Mouse (Mus musculus) brown adipose tissue, adult 24 weeks (tissue): ENCODE measurements around the gene Nek7. TPM values are rescaled to one million over a fixed set of nuclear protein-coding genes. Genes with fewer than 3 reads are reported as not detected.

Source experiments
- H3K27ac ChIP-seq: fragments of 200-500 bp; replicated peaks from 2 replicates; pipeline ENCODE4 v1.5.1; 2012; ENCODE audit warnings: low read depth, mild to moderate bottlenecking, low read length
- H3K4me1 ChIP-seq: fragments of 200-500 bp; 2 replicates; pipeline ENCODE4 v1.6.1; 2012; ENCODE audit warnings: low read length, mixed read lengths; ENCODE audit not compliant: control insufficient read depth, insufficient read depth, insufficient read length
- H3K4me3 ChIP-seq: fragments of 200-500 bp; 2 replicates; pipeline ENCODE4 v1.5.1; 2012; ENCODE audit warnings: low read depth, mild to moderate bottlenecking, low read length, moderate library complexity; ENCODE audit not compliant: insufficient read depth
- polyA plus RNA-seq: library from polyadenylated mRNA; stranded (reverse); fragments of >200 nt; gene quantifications from 2 replicates; pipeline ENCODE4 v1.2.4, GENCODE M21; 2012; ENCODE audit not compliant: missing spikeins, insufficient read depth, insufficient read length

Gene Nek7
- polyA plus RNA-seq, 1 experiment = 49.9 TPM

- H3K4me1 ChIP-seq = no peaks in the 10 kb centered on the region
- H3K27ac ChIP-seq = no peak overlapping the region
- no peak overlapping the region for H3K4me3 ChIP-seq
Observed at GRCm38 (mm10) chr1:138530604-138531003, 89.3 kb downstream of the Nek7 start.

GRCm38 (mm10) chr1:138523962-138524361, 96.0 kb downstream of the Nek7 start:
- H3K4me1 ChIP-seq = no peaks in the 10 kb centered on the region; the same call in 1 of the 2 replicates
- H3K4me3 ChIP-seq = no peak overlapping the region
- no peak overlapping the region for H3K27ac ChIP-seq

GRCm38 (mm10) chr1:138518235-138518634, 101.7 kb downstream of the Nek7 start:
- Histone ChIP-seq H3K4me3 (no peak overlapping the region), H3K27ac (no peak overlapping the region), H3K4me1 (peaks cover 2% of the 10 kb centered on the region; the same call in 1 of the 2 replicates)

GRCm38 (mm10) chr1:138517360-138518099, 102.4 kb downstream of the Nek7 start:
- H3K27ac ChIP-seq = no peak overlapping the region
- no peak overlapping the region for H3K4me3 ChIP-seq
- peaks cover 2% of the 10 kb centered on the region; the same call in 1 of the 2 replicates for H3K4me1 ChIP-seq

- Histone ChIP-seq H3K27ac (no peak overlapping the region), H3K4me3 (no peak overlapping the region), H3K4me1 (peaks cover 5% of the 10 kb centered on the region)
Observed at GRCm38 (mm10) chr1:138516946-138517345, 103.0 kb downstream of the Nek7 start.

GRCm38 (mm10) chr1:138515362-138515761, 104.6 kb downstream of the Nek7 start:
- H3K4me3 ChIP-seq = no peak overlapping the region
- peaks cover 11% of the 10 kb centered on the region for H3K4me1 ChIP-seq
- no peak overlapping the region for H3K27ac ChIP-seq

- H3K4me3 ChIP-seq = no peak overlapping the region
- H3K4me1 ChIP-seq = peaks cover 12% of the 10 kb centered on the region
- H3K27ac ChIP-seq = no peak overlapping the region
Observed at GRCm38 (mm10) chr1:138513982-138514381, 106.0 kb downstream of the Nek7 start.

- H3K4me1 ChIP-seq = peaks cover 24% of the 10 kb centered on the region
- H3K27ac ChIP-seq = 0 out of 2 replicates have a peak overlapping the region, but pooled peaks have one; percentile 45
- H3K4me3 ChIP-seq = no peak overlapping the region
Observed at GRCm38 (mm10) chr1:138510566-138510965, 109.4 kb downstream of the Nek7 start.

- H3K4me3 ChIP-seq = no peak overlapping the region
- H3K27ac ChIP-seq = 0 out of 2 replicates have a peak overlapping the region, but pooled peaks have one; percentile 51
- H3K4me1 ChIP-seq = peaks cover 24% of the 10 kb centered on the region
Observed at GRCm38 (mm10) chr1:138507446-138508043, 112.4 kb downstream of the Nek7 start.

GRCm38 (mm10) chr1:138507014-138507413, 112.9 kb downstream of the Nek7 start:
- peaks cover 22% of the 10 kb centered on the region for H3K4me1 ChIP-seq
- peak overlapping the region; percentile 51 for H3K27ac ChIP-seq
- no peak overlapping the region for H3K4me3 ChIP-seq

GRCm38 (mm10) chr1:138504228-138504627, 115.7 kb downstream of the Nek7 start:
- H3K4me1 ChIP-seq = peaks cover 17% of the 10 kb centered on the region
- H3K27ac ChIP-seq = no peak overlapping the region
- H3K4me3 ChIP-seq = no peak overlapping the region

GRCm38 (mm10) chr1:138500691-138501090, 119.2 kb downstream of the Nek7 start:
- H3K4me3 ChIP-seq = no peak overlapping the region
- H3K4me1 ChIP-seq = peaks cover 2% of the 10 kb centered on the region
- H3K27ac ChIP-seq = no peak overlapping the region

GRCm38 (mm10) chr1:138500155-138500554, 119.8 kb downstream of the Nek7 start:
- no peak overlapping the region for H3K27ac ChIP-seq
- H3K4me3 ChIP-seq = no peak overlapping the region
- peaks cover 2% of the 10 kb centered on the region for H3K4me1 ChIP-seq

- no peak overlapping the region for H3K4me3 ChIP-seq
- H3K27ac ChIP-seq = no peak overlapping the region
Observed at GRCm38 (mm10) chr1:138499461-138499860, 120.5 kb downstream of the Nek7 start.

GRCm38 (mm10) chr1:138491382-138492097, 128.4 kb downstream of the Nek7 start:
- Histone ChIP-seq H3K27ac (no peak overlapping the region), H3K4me3 (no peak overlapping the region), H3K4me1 (no peaks in the 10 kb centered on the region)

More at GRCm38 (mm10) chr1:138499461-138499860, 120.5 kb downstream of the Nek7 start:
- H3K4me1 ChIP-seq = peaks cover 2% of the 10 kb centered on the region; the same call in 1 of the 2 replicates
